Mouse (Mus musculus): ENCODE results near the gene Lypd6b.

Gene Lypd6b

GRCm38 (mm10) chr2:49825588-49825987, 38.1 kb downstream of the Lypd6b start:
- DNase-seq, result no peak

- peak; percentile 48 to 61 for DNase-seq
These were observed 40.3 kb downstream of the Lypd6b start for GRCm38 (mm10) chr2:49827756-49828155.

- DNase-seq, result no peak
These were observed 42.9 kb downstream of the Lypd6b start for GRCm38 (mm10) chr2:49830369-49830768.

GRCm38 (mm10) chr2:49832277-49832803, 44.9 kb downstream of the Lypd6b start:
- DNase-seq, result peak in 1 of 2 experiments; percentile 45

- DNase-seq, result peak; percentile 25 to 48
These were observed 50.1 kb downstream of the Lypd6b start for GRCm38 (mm10) chr2:49837454-49838059.

- DNase-seq, result peak; percentile 12 to 31
These were observed 51.1 kb downstream of the Lypd6b start for GRCm38 (mm10) chr2:49838611-49839010.

GRCm38 (mm10) chr2:49840573-49840972, 53.1 kb downstream of the Lypd6b start:
- DNase-seq, result peak; percentile 58 to 65

- no peak for DNase-seq
These were observed 53.6 kb downstream of the Lypd6b start for GRCm38 (mm10) chr2:49841089-49841488.

- no peak for DNase-seq
These were observed 57.6 kb downstream of the Lypd6b start for GRCm38 (mm10) chr2:49845104-49845503.

- DNase-seq, result no peak
These were observed 58.6 kb downstream of the Lypd6b start for GRCm38 (mm10) chr2:49846097-49846496.

GRCm38 (mm10) chr2:49846880-49847279, 59.4 kb downstream of the Lypd6b start:
- no peak for DNase-seq

GRCm38 (mm10) chr2:49847831-49848230, 60.3 kb downstream of the Lypd6b start:
- no peak for DNase-seq

- no peak for DNase-seq
These were observed 62.3 kb downstream of the Lypd6b start for GRCm38 (mm10) chr2:49849771-49850170.

GRCm38 (mm10) chr2:49851977-49852376, 64.5 kb downstream of the Lypd6b start:
- DNase-seq, result no peak

- no peak for DNase-seq
These were observed 68.7 kb downstream of the Lypd6b start for GRCm38 (mm10) chr2:49856161-49856564.

GRCm38 (mm10) chr2:49856584-49856983, 69.1 kb downstream of the Lypd6b start:
- DNase-seq, result no peak

GRCm38 (mm10) chr2:49860219-49860962, 72.9 kb downstream of the Lypd6b start:
- no peak for DNase-seq

GRCm38 (mm10) chr2:49860969-49861592, 73.6 kb downstream of the Lypd6b start:
- DNase-seq, result no peak

- no peak for DNase-seq
These were observed 74.2 kb downstream of the Lypd6b start for GRCm38 (mm10) chr2:49861658-49862057.

GRCm38 (mm10) chr2:49868116-49868858, 80.8 kb downstream of the Lypd6b start:
- no peak for DNase-seq

- DNase-seq, result no peak
These were observed 81.6 kb downstream of the Lypd6b start for GRCm38 (mm10) chr2:49869044-49869443.

GRCm38 (mm10) chr2:49869782-49870514, 82.5 kb downstream of the Lypd6b start:
- DNase-seq, result no peak
